Mouse (Mus musculus): Measurements from ENCODE around the gene Olfr1204. TPM values are rescaled to one million over a fixed set of nuclear protein-coding genes. Genes with fewer than 3 reads are reported as not detected.

The Olfr1204 gene
- polyA plus RNA-seq (2015; fragmentation: Nextera tagmentation; extraction: Ambion mirVana) = not detected in 2 replicates

- no peak within 1 kb of the TSS for H3K9ac ChIP-seq
- WGBS = 85% methylated on average over 1 of the region's 1 CpGs
- no peak within 1 kb of the TSS for H3K4me3 ChIP-seq
- no peak for ATAC-seq (replicated peaks; ENCODE audit: insufficient number of reproducible peaks, insufficient read depth, low FRiP score, low read depth)
- no peaks in the 10 kb centered on the region for H3K27me3 ChIP-seq
- no peak within 1 kb of the TSS for H3K4me2 ChIP-seq
- H3K4me1 ChIP-seq (replicated peaks) = no peaks in the 10 kb centered on the region
- H3K27ac ChIP-seq = no peak within 1 kb of the TSS
- H3K36me3 ChIP-seq = no peaks in the 10 kb centered on the region
- H3K9me3 ChIP-seq (replicated peaks) = no peaks in the 10 kb centered on the region
These were observed at the start of gene Olfr1204 for GRCm38 (mm10) chr2:88848992-88849391. Olfr1204 (plus strand) TSS chr2:88849292.

- no peaks in the 10 kb centered on the region for H3K27me3 ChIP-seq
- no peak within 1 kb of the TSS for H3K9ac ChIP-seq
- no peak within 1 kb of the TSS for H3K4me2 ChIP-seq
- H3K36me3 ChIP-seq = no peaks in the 10 kb centered on the region
- H3K4me3 ChIP-seq = no peak within 1 kb of the TSS
- no peak within 1 kb of the TSS for H3K27ac ChIP-seq
- 81% methylated on average over 1 of the region's 1 CpGs for WGBS
- no peaks in the 10 kb centered on the region for H3K9me3 ChIP-seq (replicated peaks)
- H3K4me1 ChIP-seq (replicated peaks) = no peaks in the 10 kb centered on the region
- no peak for ATAC-seq (replicated peaks; ENCODE audit: insufficient number of reproducible peaks, insufficient read depth, low FRiP score, low read depth)
These were observed 34.9 kb upstream of the Olfr1204 start, which contains the start of gene Olfr1202 for GRCm38 (mm10) chr2:88814196-88814595. Olfr1202 (plus strand) TSS chr2:88814496.

GRCm38 (mm10) chr2:88829437-88829836 is 19.7 kb upstream of the Olfr1204 start, which contains the start of gene Olfr1205:
Olfr1205 (plus strand) TSS chr2:88829737.
- H3K4me2 ChIP-seq = no peak within 1 kb of the TSS
- ATAC-seq (replicated peaks; ENCODE audit: insufficient number of reproducible peaks, insufficient read depth, low FRiP score, low read depth) = no peak
- no peak within 1 kb of the TSS for H3K4me3 ChIP-seq
- 73% methylated on average over 2 of the region's 2 CpGs for WGBS
- H3K36me3 ChIP-seq = no peaks in the 10 kb centered on the region
- no peaks in the 10 kb centered on the region for H3K27me3 ChIP-seq
- no peaks in the 10 kb centered on the region for H3K4me1 ChIP-seq (replicated peaks)
- no peak within 1 kb of the TSS for H3K9ac ChIP-seq
- no peaks in the 10 kb centered on the region for H3K9me3 ChIP-seq (replicated peaks)
- no peak within 1 kb of the TSS for H3K27ac ChIP-seq

GRCm38 (mm10) chr2:88838477-88838876 is 10.6 kb upstream of the Olfr1204 start:
- WGBS = 55% methylated on average over 2 of the region's 2 CpGs
- H3K27ac ChIP-seq = no peak overlapping the region
- H3K27me3 ChIP-seq = no peaks in the 10 kb centered on the region
- no peaks in the 10 kb centered on the region for H3K9me3 ChIP-seq (replicated peaks)
- no peaks in the 10 kb centered on the region for H3K36me3 ChIP-seq
- H3K4me1 ChIP-seq (replicated peaks) = no peaks in the 10 kb centered on the region
- H3K4me3 ChIP-seq = no peak overlapping the region
- H3K9ac ChIP-seq = no peak overlapping the region
- H3K4me2 ChIP-seq = no peak overlapping the region
- ATAC-seq (replicated peaks; ENCODE audit: insufficient number of reproducible peaks, insufficient read depth, low FRiP score, low read depth) = no peak

GRCm38 (mm10) chr2:88862931-88863330 is 13.8 kb downstream of the Olfr1204 start, which contains the start of gene Olfr1206:
Olfr1206 (plus strand) TSS chr2:88863231.
- H3K36me3 ChIP-seq = no peaks in the 10 kb centered on the region
- H3K4me1 ChIP-seq (replicated peaks) = no peaks in the 10 kb centered on the region
- H3K9ac ChIP-seq = no peak within 1 kb of the TSS
- no peaks in the 10 kb centered on the region for H3K9me3 ChIP-seq (replicated peaks)
- ATAC-seq (replicated peaks; ENCODE audit: insufficient number of reproducible peaks, insufficient read depth, low FRiP score, low read depth) = no peak
- H3K27ac ChIP-seq = no peak within 1 kb of the TSS
- no peak within 1 kb of the TSS for H3K4me2 ChIP-seq
- H3K4me3 ChIP-seq = no peak within 1 kb of the TSS
- 71% methylated on average over 2 of the region's 2 CpGs for WGBS
- H3K27me3 ChIP-seq = no peaks in the 10 kb centered on the region

- Histone ChIP-seq H3K27ac (no peak within 1 kb of the TSS), H3K4me1 (replicated peaks) (no peaks in the 10 kb centered on the region), H3K9me3 (replicated peaks) (no peaks in the 10 kb centered on the region), H3K9ac (no peak within 1 kb of the TSS), H3K4me2 (no peak within 1 kb of the TSS), H3K4me3 (no peak within 1 kb of the TSS), H3K27me3 (no peaks in the 10 kb centered on the region), H3K36me3 (no peaks in the 10 kb centered on the region)
- ATAC-seq (replicated peaks; ENCODE audit: insufficient number of reproducible peaks, insufficient read depth, low FRiP score, low read depth) = no peak
These were observed 53.1 kb downstream of the Olfr1204 start, which contains the start of gene Olfr1208 for GRCm38 (mm10) chr2:88902211-88902610. Olfr1208 (minus strand) TSS chr2:88902311.

Other genes with a start within 250 kb of the Olfr1204 start
- not detected in 2 replicates for gene Olfr1191-ps1, start 208.8 kb upstream of the Olfr1204 start, polyA plus RNA-seq (2015; fragmentation: Nextera tagmentation; extraction: Ambion mirVana)
- gene Olfr1192-ps1, start 200.8 kb upstream of the Olfr1204 start, polyA plus RNA-seq (2015; fragmentation: Nextera tagmentation; extraction: Ambion mirVana) = not detected in 2 replicates
- gene Olfr1193, start 173.7 kb upstream of the Olfr1204 start, polyA plus RNA-seq (2015; fragmentation: Nextera tagmentation; extraction: Ambion mirVana) = not detected in 2 replicates
- gene Olfr1195, start 160.1 kb upstream of the Olfr1204 start, polyA plus RNA-seq (2015; fragmentation: Nextera tagmentation; extraction: Ambion mirVana) = not detected in 2 replicates
- gene Olfr1196, start 144.7 kb upstream of the Olfr1204 start, polyA plus RNA-seq (2015; fragmentation: Nextera tagmentation; extraction: Ambion mirVana) = not detected in 2 replicates
- not detected in 2 replicates for gene Olfr1197, start 116.9 kb upstream of the Olfr1204 start, polyA plus RNA-seq (2015; fragmentation: Nextera tagmentation; extraction: Ambion mirVana)
- not detected in 2 replicates for gene Olfr1198, start 97.9 kb upstream of the Olfr1204 start, polyA plus RNA-seq (2015; fragmentation: Nextera tagmentation; extraction: Ambion mirVana)
- gene Olfr1199, start 88.8 kb upstream of the Olfr1204 start, polyA plus RNA-seq (2015; fragmentation: Nextera tagmentation; extraction: Ambion mirVana) = not detected in 2 replicates
- gene Olfr1200, start 78.8 kb upstream of the Olfr1204 start, polyA plus RNA-seq (2015; fragmentation: Nextera tagmentation; extraction: Ambion mirVana) = not detected in 2 replicates
- not detected in 2 replicates for gene Olfr1201, start 56.3 kb upstream of the Olfr1204 start, polyA plus RNA-seq (2015; fragmentation: Nextera tagmentation; extraction: Ambion mirVana)
- not detected in 2 replicates for gene Olfr1202, start 34.8 kb upstream of the Olfr1204 start, polyA plus RNA-seq (2015; fragmentation: Nextera tagmentation; extraction: Ambion mirVana)
- gene Olfr1205, start 19.6 kb upstream of the Olfr1204 start, polyA plus RNA-seq (2015; fragmentation: Nextera tagmentation; extraction: Ambion mirVana) = not detected in 2 replicates
- gene Olfr1206, start 13.9 kb downstream of the Olfr1204 start, polyA plus RNA-seq (2015; fragmentation: Nextera tagmentation; extraction: Ambion mirVana) = not detected in 2 replicates
- gene Olfr1208, start 53.0 kb downstream of the Olfr1204 start, polyA plus RNA-seq (2015; fragmentation: Nextera tagmentation; extraction: Ambion mirVana) = not detected in 2 replicates
- gene Olfr1209, start 65.9 kb downstream of the Olfr1204 start, polyA plus RNA-seq (2015; fragmentation: Nextera tagmentation; extraction: Ambion mirVana) = not detected in 2 replicates
- not detected in 2 replicates for gene Olfr1211, start 88.8 kb downstream of the Olfr1204 start, polyA plus RNA-seq (2015; fragmentation: Nextera tagmentation; extraction: Ambion mirVana)
- gene Olfr1212, start 104.7 kb downstream of the Olfr1204 start, polyA plus RNA-seq (2015; fragmentation: Nextera tagmentation; extraction: Ambion mirVana) = not detected in 2 replicates
- not detected in 2 replicates for gene Gm13762, start 131.0 kb downstream of the Olfr1204 start, polyA plus RNA-seq (2015; fragmentation: Nextera tagmentation; extraction: Ambion mirVana)
- gene Olfr1214, start 143.4 kb downstream of the Olfr1204 start, polyA plus RNA-seq (2015; fragmentation: Nextera tagmentation; extraction: Ambion mirVana) = not detected in 2 replicates
- gene Olfr1215, start 157.7 kb downstream of the Olfr1204 start, polyA plus RNA-seq (2015; fragmentation: Nextera tagmentation; extraction: Ambion mirVana) = not detected in 2 replicates
- not detected in 2 replicates for gene Olfr1216, start 169.0 kb downstream of the Olfr1204 start, polyA plus RNA-seq (2015; fragmentation: Nextera tagmentation; extraction: Ambion mirVana)
- not detected in 2 replicates for gene Olfr1217, start 182.8 kb downstream of the Olfr1204 start, polyA plus RNA-seq (2015; fragmentation: Nextera tagmentation; extraction: Ambion mirVana)
- not detected in 2 replicates for gene Olfr1218, start 211.9 kb downstream of the Olfr1204 start, polyA plus RNA-seq (2015; fragmentation: Nextera tagmentation; extraction: Ambion mirVana)
- gene Olfr1219, start 234.2 kb downstream of the Olfr1204 start, polyA plus RNA-seq (2015; fragmentation: Nextera tagmentation; extraction: Ambion mirVana) = not detected in 2 replicates

Measured in heart, embryonic 15.5 days (tissue).